Mouse (Mus musculus) midbrain, embryonic 14.5 days (tissue): ENCODE data around the gene Ppp3cb. TPM values are rescaled to one million over a fixed set of nuclear protein-coding genes. Genes with fewer than 3 reads are reported as not detected.
A peak's percentile ranks its signal among the peaks of the same experiment; 100 is the strongest.

Experiments
- ATAC-seq: fragments of 200-750 bp; cut with Nextera tagmentation; 2 replicates; pipeline ENCODE4 v1.8.0; 2017; ENCODE audit warnings: moderate number of reproducible peaks, moderate library complexity; ENCODE audit not compliant: low FRiP score, low TSS enrichment
- DNase-seq: peaks from one replicate; pipeline ENCODE4 v3.0.0-alpha.2; 2015
- H3K27ac ChIP-seq: fragments of 300-500 bp; sonication (generic); replicated peaks from 2 replicates; pipeline ENCODE4 v1.5.1; 2014; ENCODE audit warnings: mild to moderate bottlenecking, low read depth, low read length, moderate library complexity
- H3K27me3 ChIP-seq: fragments of 300-500 bp; sonication (generic); 2 replicates; pipeline ENCODE4 v1.6.1; 2014; ENCODE audit warnings: low read length, control low read depth, mixed read lengths; ENCODE audit not compliant: control insufficient read depth, insufficient read depth
- H3K36me3 ChIP-seq: fragments of 300-500 bp; sonication (generic); 2 replicates; pipeline ENCODE4 v1.6.1; 2014; ENCODE audit warnings: low read length, control low read depth; ENCODE audit not compliant: control insufficient read depth, insufficient read depth
- H3K4me1 ChIP-seq: fragments of 300-500 bp; sonication (generic); 2 replicates; pipeline ENCODE4 v1.6.1; 2014; ENCODE audit warnings: mild to moderate bottlenecking, antibody characterized with exemption, low read length, control low read depth; ENCODE audit not compliant: control insufficient read depth, insufficient read depth
- H3K4me2 ChIP-seq: fragments of 300-500 bp; sonication (generic); 2 replicates; pipeline ENCODE4 v1.6.1; 2014; ENCODE audit warnings: mild to moderate bottlenecking, low read length, moderate library complexity
- H3K4me3 ChIP-seq: fragments of 300-500 bp; sonication (generic); replicated peaks from 2 replicates; pipeline ENCODE4 v1.5.1; 2014; ENCODE audit warnings: low read depth, low read length
- H3K9ac ChIP-seq: fragments of 300-500 bp; sonication (generic); replicated peaks from 2 replicates; pipeline ENCODE4 v1.6.1; 2014; ENCODE audit warnings: mild to moderate bottlenecking, low read length, moderate library complexity
- H3K9me3 ChIP-seq: fragments of 300-500 bp; sonication (generic); 2 replicates; pipeline ENCODE4 v1.6.1; 2016; ENCODE audit warnings: low read length, control low read depth, mixed read lengths; ENCODE audit not compliant: control insufficient read depth
- WGBS: fragments of 180-500 bp; shearing (Covaris S2); extraction: QIAGEN DNeasy Blood & Tissue Kit; methylation state at CpG from one replicate; pipeline ENCODE4 v1.1.7; 2014; 5-methylcytosine and 5-hydroxymethylcytosine counted together
- polyA plus RNA-seq: library from polyadenylated mRNA; unstranded; fragments of >200 nt; fragmentation: Nextera tagmentation; extraction: Ambion mirVana; gene quantifications from 2 replicates; pipeline ENCODE4 v1.2.1, GENCODE M21; 2014

Gene Ppp3cb
- polyA plus RNA-seq, 1 experiment from 2014 or later: 119 TPM

GRCm38 (mm10) chr14:20550136-20550535 is 3.8 kb upstream of the Ppp3cb start:
- Histone ChIP-seq H3K9me3 (no peaks in the 10 kb centered on the region), H3K4me2 (no peak overlapping the region), H3K4me3 (no peak overlapping the region), H3K4me1 (peaks cover under 1% of the 10 kb centered on the region), H3K9ac (no peak overlapping the region), H3K27ac (no peak overlapping the region), H3K36me3 (peaks cover 39% of the 10 kb centered on the region), H3K27me3 (no peaks in the 10 kb centered on the region)
- no peak for DNase-seq
- 88% methylated on average over 2 of the region's 2 CpGs for WGBS
- no peak for ATAC-seq

GRCm38 (mm10) chr14:20545529-20546331 is 643 bp downstream of the Ppp3cb start:
- Histone ChIP-seq H3K9ac (peak overlapping the region; percentile 95), H3K4me2 (peak overlapping the region; percentile 71), H3K4me1 (peaks cover 11% of the 10 kb centered on the region), H3K4me3 (peak overlapping the region; percentile 90), H3K27me3 (no peaks in the 10 kb centered on the region), H3K9me3 (no peaks in the 10 kb centered on the region), H3K36me3 (peaks cover 18% of the 10 kb centered on the region), H3K27ac (peak overlapping the region; percentile 97)
- WGBS: under 1% methylated on average over 64 of the region's 67 CpGs
- peak; percentile 95 for ATAC-seq
- DNase-seq: peak; percentile 82

GRCm38 (mm10) chr14:20544467-20545411 is 1.6 kb downstream of the Ppp3cb start:
- H3K4me3 ChIP-seq: peak overlapping the region; percentile 90
- H3K27me3 ChIP-seq: no peaks in the 10 kb centered on the region
- H3K9ac ChIP-seq: no peak overlapping the region
- peak overlapping the region; percentile 71 for H3K4me2 ChIP-seq
- ATAC-seq (no peak), DNase-seq (no peak)
- peaks cover 11% of the 10 kb centered on the region for H3K4me1 ChIP-seq
- no peak overlapping the region for H3K27ac ChIP-seq
- no peaks in the 10 kb centered on the region for H3K9me3 ChIP-seq
- WGBS: 82% methylated on average over 7 of the region's 7 CpGs
- peaks cover 13% of the 10 kb centered on the region for H3K36me3 ChIP-seq

- no peaks in the 10 kb centered on the region for H3K27me3 ChIP-seq
- H3K36me3 ChIP-seq: peaks cover 10% of the 10 kb centered on the region
- H3K4me1 ChIP-seq: no peaks in the 10 kb centered on the region
- H3K9ac ChIP-seq: no peak overlapping the region
- DNase-seq (no peak), ATAC-seq (no peak)
- H3K27ac ChIP-seq: no peak overlapping the region
- no peak overlapping the region for H3K4me2 ChIP-seq
- WGBS: 93% methylated on average over 4 of the region's 4 CpGs
- H3K9me3 ChIP-seq: no peaks in the 10 kb centered on the region
- no peak overlapping the region for H3K4me3 ChIP-seq
These were observed 16.7 kb downstream of the Ppp3cb start for GRCm38 (mm10) chr14:20529643-20530042.

- Histone ChIP-seq H3K9ac (no peak overlapping the region), H3K36me3 (peaks cover 41% of the 10 kb centered on the region)
- WGBS: 97% methylated on average over 2 of the region's 2 CpGs
These were observed 26.2 kb downstream of the Ppp3cb start for GRCm38 (mm10) chr14:20520179-20520578.

GRCm38 (mm10) chr14:20508424-20508823 is 37.9 kb downstream of the Ppp3cb start:
- Histone ChIP-seq H3K4me2 (no peak overlapping the region), H3K4me3 (no peak overlapping the region), H3K27me3 (no peaks in the 10 kb centered on the region), H3K9ac (no peak overlapping the region), H3K36me3 (peaks cover 29% of the 10 kb centered on the region), H3K4me1 (no peaks in the 10 kb centered on the region), H3K27ac (no peak overlapping the region), H3K9me3 (no peaks in the 10 kb centered on the region)
- WGBS: 70% methylated on average over 2 of the region's 2 CpGs
- no peak for ATAC-seq
- no peak for DNase-seq

More at GRCm38 (mm10) chr14:20520179-20520578, 26.2 kb downstream of the Ppp3cb start:
- Histone ChIP-seq H3K27ac (no peak overlapping the region), H3K4me2 (no peak overlapping the region), H3K4me1 (no peaks in the 10 kb centered on the region), H3K9me3 (no peaks in the 10 kb centered on the region), H3K4me3 (no peak overlapping the region), H3K27me3 (no peaks in the 10 kb centered on the region)
- no peak for ATAC-seq
- no peak for DNase-seq

GRCm38 (mm10) chr14:20502966-20503365 is 43.4 kb downstream of the Ppp3cb start:
- WGBS: 96% methylated on average over 10 of the region's 10 CpGs
- Histone ChIP-seq H3K27me3 (no peaks in the 10 kb centered on the region), H3K4me2 (no peak overlapping the region), H3K36me3 (peaks cover 31% of the 10 kb centered on the region), H3K9me3 (no peaks in the 10 kb centered on the region), H3K4me3 (no peak overlapping the region), H3K27ac (no peak overlapping the region), H3K4me1 (no peaks in the 10 kb centered on the region), H3K9ac (no peak overlapping the region)
- ATAC-seq (no peak), DNase-seq (no peak)

- H3K9me3 ChIP-seq: no peaks in the 10 kb centered on the region
- ATAC-seq: no peak
- WGBS: 95% methylated on average over 3 of the region's 3 CpGs
These were observed 46.4 kb downstream of the Ppp3cb start for GRCm38 (mm10) chr14:20499982-20500381.

More at GRCm38 (mm10) chr14:20499982-20500381, 46.4 kb downstream of the Ppp3cb start:
- H3K4me3 ChIP-seq: no peak overlapping the region
- DNase-seq: no peak
- H3K36me3 ChIP-seq: peaks cover 41% of the 10 kb centered on the region
- no peak overlapping the region for H3K9ac ChIP-seq
- H3K27me3 ChIP-seq: no peaks in the 10 kb centered on the region
- no peak overlapping the region for H3K27ac ChIP-seq
- H3K4me2 ChIP-seq: no peak overlapping the region
- H3K4me1 ChIP-seq: no peaks in the 10 kb centered on the region
